Mouse (Mus musculus) layer of hippocampus, adult 2 months (tissue): ENCODE data around the gene Gtf2h1. TPM values are rescaled to one million over a fixed set of nuclear protein-coding genes. Genes with fewer than 3 reads are reported as not detected.
A peak's percentile ranks its signal among the peaks of the same experiment; 100 is the strongest.

Experiments used
- DNase-seq, 2 experiments: peaks; one replicate each; pipeline ENCODE4 v3.0.0; 2022; ENCODE audit warnings: low spot score in 2 of 2
- H3K27ac ChIP-seq: fragments of 200-600 bp; 2 replicates; pipeline ENCODE4 v1.8.1; 2022
- H3K4me3 ChIP-seq: fragments of 200-600 bp; 2 replicates; pipeline ENCODE4 v1.8.1; 2022; ENCODE audit warnings: mild to moderate bottlenecking
- CTCF ChIP-seq: fragments of 200-600 bp; conservative IDR thresholded peaks from 2 replicates; pipeline ENCODE4 v1.8.1; 2022; ENCODE audit warnings: antibody characterized with exemption, mild to moderate bottlenecking, moderate library complexity
- long read RNA-seq, 2 experiments: library from polyadenylated mRNA; stranded (forward); transcript quantifications; one replicate each; pipeline ENCODE4 v2.0.0; 2021; ENCODE audit warnings: borderline mapping rate in 2 of 2
- total RNA-seq, 2 experiments: library from RNA; stranded (reverse); gene quantifications; 2 replicates each; pipeline ENCODE4 v1.2.3; 2021

Gtf2h1 gene
- 10 to 100 TPM; 35.0 to 36.1 TPM for total RNA-seq
- long read RNA-seq, experiment 1, transcript Gtf2h1-201 (15 exons, 2,736 nt), result major isoform, 13 of 20 reads
- long read RNA-seq, experiment 1, partial matches to known transcripts, result 1 of 20 reads
- long read RNA-seq, experiment 1, other reads (novel, unspliced or antisense), result 6 of 20 reads
- long read RNA-seq, experiment 2, transcript Gtf2h1-201 (15 exons, 2,736 nt), result major isoform, 28 of 36 reads
- long read RNA-seq, experiment 2, partial matches to known transcripts, result 3 of 36 reads
- long read RNA-seq, experiment 2, other reads (novel, unspliced or antisense), result 5 of 36 reads

DNA sequence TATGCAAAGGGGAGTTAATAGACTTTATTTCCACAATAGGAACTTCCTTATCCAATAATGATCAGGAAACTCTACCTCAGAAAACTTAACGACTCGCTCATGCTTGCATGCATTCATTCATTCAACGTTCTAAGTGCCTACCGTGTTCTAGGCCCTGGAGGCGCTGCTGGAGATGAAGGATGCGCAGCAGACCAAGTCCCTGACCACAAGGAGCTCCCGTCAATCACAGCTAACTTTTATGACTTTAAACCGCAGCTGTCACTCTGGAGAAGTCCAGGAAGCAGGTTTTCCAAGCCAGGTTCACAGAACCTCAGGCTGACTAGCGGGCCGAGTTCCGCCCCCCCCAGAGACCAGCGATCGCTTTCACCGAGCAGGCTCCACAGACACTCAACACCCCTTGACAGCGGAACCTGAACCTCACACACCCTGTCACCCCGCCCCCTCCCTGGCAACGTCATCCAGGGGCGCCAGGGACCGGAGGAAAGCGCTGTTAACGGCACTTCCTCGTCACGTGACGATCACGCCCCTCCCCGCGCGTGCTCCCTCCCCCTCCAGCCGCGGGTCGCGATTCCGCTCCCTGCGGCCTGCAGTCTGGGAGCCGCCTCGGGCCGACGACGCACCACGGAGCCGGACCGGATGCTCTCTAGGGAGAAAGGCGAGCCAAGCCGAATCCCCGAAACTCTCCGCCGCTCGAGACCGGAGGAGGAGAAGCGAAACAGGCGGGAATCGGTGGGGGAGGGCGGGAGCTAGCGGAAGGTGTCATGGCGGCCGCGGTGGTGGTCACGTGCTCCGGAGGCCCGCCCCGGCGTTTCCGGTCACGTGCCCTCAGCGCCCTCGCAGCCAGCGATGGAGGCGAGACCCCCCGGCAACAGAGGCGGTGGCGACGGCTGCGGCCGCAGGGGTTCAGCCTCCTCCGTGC lies at the start of gene Gtf2h1, which contains the start of gene Hps5:
Gtf2h1 (plus strand) TSS at position 817 of the 919 bp plus-strand sequence.
Hps5 (minus strand) TSS at position 778 of the 919 bp plus-strand sequence.
- no peak; the same call in none of the 2 replicates for TF ChIP-seq CTCF
- peak within 1 kb of the TSS; percentile 98 for H3K27ac ChIP-seq
- DNase-seq, result peak; percentile 97 to 99
- peak within 1 kb of the TSS; percentile 89 for H3K4me3 ChIP-seq

DNA sequence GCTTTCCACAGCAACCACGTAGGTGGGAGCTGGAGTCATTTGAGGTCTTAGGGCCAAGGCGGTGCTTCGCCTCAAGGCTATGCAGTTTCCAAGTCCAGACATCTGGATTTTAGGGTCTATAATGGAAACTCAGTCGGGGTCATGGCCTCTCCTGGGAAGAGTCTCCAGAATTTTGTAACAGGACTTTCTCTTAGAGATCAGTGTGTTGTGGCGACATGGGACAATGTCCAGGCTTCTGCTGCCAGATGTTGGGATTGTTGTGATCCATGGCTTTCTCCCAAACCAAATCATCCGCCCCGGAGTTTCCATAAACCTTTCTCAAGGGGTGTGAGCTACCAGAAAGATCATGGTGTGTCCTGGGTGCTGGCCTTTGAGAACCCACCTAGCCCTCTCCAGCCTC lies 49.5 kb upstream of the Gtf2h1 start:
- DNase-seq, result no peak
- Histone ChIP-seq H3K4me3 (no peak overlapping the region), H3K27ac (no peak overlapping the region)
- no peak for TF ChIP-seq CTCF

DNA sequence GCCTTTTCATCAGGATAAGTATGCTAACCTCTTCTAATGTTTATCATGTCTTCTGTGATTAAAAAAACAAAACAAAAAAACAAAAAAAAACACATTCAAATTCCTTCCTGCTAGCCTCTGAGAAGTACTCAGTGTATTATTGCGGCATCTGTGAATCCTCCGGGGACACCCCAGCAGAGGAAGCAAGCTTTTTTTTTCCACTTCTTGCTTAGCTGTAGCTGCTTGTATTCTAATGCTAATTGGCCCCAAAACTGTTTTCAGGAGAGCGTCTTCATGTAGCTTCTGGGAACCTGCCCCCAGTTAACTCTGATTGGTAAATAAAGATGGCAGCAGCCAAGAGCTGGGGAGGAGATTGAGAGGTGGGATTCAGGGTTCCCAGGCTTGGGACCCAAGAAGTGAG lies 47.4 kb upstream of the Gtf2h1 start:
- H3K27ac ChIP-seq, result no peak overlapping the region
- no peak for TF ChIP-seq CTCF
- H3K4me3 ChIP-seq, result no peak overlapping the region
- DNase-seq, result no peak

DNA sequence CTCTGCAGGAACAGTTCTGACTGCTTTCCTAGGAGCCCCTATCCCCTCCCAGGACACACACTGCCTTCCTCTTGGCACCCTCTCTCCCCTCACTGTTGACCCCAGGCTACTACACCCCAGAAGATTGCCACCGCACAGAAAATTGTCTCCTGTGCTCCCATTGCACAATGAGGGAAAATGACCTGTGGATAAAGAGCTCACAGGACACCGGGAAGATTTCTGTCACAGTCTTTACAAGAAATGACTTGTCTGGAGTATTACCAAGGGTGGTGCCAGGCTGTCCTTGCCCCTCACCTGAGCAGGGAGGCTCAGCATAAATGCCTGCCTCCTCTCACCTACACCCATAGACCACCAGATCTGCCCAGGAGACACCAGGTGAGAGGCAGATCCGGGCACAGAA lies 44.4 kb upstream of the Gtf2h1 start, which contains the start of gene Saa2:
Saa2 (plus strand) TSS at position 301 of the 400 bp plus-strand sequence.
- no peak within 1 kb of the TSS for H3K4me3 ChIP-seq
- no peak within 1 kb of the TSS for H3K27ac ChIP-seq
- DNase-seq, result no peak
- TF ChIP-seq CTCF, result no peak

DNA sequence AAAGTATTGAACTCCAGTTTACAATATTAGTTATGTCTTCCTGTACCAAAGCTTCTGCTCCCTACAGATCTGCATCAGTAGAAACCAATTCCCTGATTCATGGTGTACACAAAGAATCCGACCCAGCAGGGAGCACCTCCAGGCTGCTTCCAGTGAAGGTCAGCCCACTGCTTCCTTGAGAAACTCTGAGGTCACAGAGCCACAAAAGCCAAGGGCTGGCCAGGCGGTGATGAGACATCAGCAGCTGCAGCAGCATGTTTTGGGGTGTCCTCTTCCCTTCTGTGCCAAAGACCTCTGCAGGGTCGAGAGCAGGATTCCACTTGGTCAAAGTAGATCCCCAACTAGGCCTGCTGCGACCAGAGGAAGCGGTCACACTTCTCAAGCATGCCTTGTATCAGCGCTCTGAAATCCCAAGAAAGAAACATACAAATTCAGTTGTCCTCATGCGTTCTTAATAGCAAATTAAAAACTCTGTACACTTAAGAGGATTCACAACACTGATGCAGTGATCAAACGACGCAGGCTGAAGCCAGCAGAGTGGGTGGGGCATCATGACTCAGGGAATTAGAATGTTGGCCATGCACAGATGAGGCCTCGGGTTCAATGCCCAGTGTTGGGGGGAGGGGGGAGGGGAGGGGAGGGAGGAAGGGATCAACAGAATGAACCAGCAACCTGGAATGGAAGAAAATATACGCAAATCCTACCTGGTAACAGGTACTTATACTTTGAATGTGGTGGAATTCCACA lies 34.7 kb upstream of the Gtf2h1 start:
- Histone ChIP-seq H3K27ac (no peak overlapping the region), H3K4me3 (no peak overlapping the region)
- TF ChIP-seq CTCF, result no peak
- no peak for DNase-seq

DNA sequence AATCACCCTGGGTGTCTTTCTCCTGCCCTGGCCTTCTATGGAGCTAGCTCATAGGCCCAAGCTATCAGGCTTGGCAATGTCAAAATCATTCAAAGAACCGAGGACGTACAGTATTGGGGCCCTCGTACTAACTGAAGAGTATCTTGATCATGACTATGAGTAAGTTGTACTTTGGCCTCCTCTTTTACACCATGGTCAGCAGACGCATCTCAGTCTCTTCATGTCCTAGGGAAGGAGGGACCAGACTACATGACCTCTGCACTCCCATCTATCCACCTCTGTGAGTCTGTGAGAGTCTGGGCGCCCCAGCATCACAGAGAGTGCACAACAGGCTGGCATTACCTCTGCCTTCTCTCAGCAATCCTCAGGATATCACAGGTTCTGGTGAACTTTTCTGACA lies 33.3 kb upstream of the Gtf2h1 start:
- TF ChIP-seq CTCF, result no peak
- Histone ChIP-seq H3K4me3 (no peak overlapping the region), H3K27ac (no peak overlapping the region)
- DNase-seq, result no peak

DNA sequence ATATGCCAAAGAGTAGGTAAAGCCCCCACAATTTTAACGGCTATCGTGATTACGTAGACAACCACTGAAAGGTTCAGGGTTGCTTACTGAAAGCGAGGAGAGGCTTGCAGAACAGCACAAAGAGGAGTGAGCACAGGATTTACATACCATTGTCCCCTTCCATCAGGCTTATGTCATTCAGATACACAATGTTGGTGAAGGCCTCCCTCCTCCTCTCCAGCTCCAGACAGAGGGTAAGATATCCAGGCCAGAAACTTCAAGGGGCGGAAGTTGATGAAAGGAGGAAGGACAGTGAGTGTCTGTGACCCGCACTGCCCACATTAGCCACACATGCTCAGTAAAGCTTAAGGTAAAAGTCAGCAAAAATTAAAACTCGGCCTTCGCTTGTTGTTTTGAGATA lies 31.2 kb upstream of the Gtf2h1 start:
- Histone ChIP-seq H3K4me3 (no peak overlapping the region), H3K27ac (no peak overlapping the region)
- DNase-seq, result no peak
- TF ChIP-seq CTCF, result no peak

DNA sequence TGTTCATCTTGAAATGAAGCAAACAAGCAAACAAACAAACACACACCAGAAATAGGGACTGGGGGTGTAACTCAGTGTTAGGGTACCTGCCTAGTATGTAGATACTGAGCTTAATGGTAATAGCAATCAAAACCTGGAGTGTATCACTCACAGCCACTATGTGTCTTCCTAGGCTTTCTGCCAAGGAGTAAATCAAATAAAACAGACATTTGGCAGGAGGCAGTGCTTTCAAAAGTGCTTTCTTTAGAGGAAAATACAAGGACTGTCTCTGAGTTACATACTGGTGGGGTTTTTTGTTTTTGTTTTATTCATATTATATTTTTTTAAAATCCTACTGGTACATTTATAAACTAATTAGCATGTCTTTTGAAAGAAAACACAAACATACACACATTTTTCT lies 28.5 kb upstream of the Gtf2h1 start:
- H3K4me3 ChIP-seq, result no peak overlapping the region
- no peak overlapping the region for H3K27ac ChIP-seq
- no peak for DNase-seq
- TF ChIP-seq CTCF, result no peak

DNA sequence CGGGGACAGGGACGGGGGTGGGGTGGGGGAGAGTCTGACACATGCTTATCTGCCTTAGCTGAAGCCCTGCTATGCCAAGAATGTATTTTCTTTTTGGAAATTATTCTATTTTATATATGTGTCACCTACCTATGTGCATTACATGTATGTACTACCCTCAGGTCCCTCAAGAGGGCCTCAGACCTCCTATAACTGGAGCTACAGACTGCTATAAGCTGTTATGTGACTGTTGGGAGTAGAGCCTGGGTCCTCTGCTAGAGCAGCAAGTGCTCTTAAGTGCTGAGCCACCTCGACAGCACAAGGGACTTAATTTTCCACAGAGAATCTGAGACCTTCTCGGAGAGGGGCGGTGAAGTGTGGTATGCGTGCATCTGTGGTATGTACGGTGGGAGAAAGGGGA lies 27.5 kb upstream of the Gtf2h1 start:
- Histone ChIP-seq H3K4me3 (no peak overlapping the region), H3K27ac (no peak overlapping the region)
- no peak for TF ChIP-seq CTCF
- no peak for DNase-seq

DNA sequence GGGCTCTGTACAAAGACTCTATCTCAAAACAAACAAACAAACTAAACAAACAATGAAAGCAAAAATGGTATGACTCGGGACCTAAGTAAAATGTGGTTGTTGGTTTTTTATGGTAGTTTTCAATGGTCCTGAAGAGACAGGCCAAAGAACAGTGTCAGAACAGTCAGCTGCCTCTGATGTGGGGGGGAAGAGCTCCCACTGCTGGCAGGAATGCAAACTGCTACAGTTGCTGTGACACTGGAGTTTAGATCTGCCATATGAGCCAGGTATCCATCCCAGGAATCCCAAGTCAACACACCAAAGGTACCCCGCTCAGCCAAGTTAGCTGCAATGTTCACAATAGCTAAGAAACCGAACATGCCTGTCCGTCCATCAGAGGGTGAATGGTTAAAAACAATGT lies 25.2 kb upstream of the Gtf2h1 start:
- H3K4me3 ChIP-seq, result no peak overlapping the region
- peak; percentile 16 to 65 for DNase-seq
- TF ChIP-seq CTCF, result peak; percentile 97
- no peak overlapping the region for H3K27ac ChIP-seq

DNA sequence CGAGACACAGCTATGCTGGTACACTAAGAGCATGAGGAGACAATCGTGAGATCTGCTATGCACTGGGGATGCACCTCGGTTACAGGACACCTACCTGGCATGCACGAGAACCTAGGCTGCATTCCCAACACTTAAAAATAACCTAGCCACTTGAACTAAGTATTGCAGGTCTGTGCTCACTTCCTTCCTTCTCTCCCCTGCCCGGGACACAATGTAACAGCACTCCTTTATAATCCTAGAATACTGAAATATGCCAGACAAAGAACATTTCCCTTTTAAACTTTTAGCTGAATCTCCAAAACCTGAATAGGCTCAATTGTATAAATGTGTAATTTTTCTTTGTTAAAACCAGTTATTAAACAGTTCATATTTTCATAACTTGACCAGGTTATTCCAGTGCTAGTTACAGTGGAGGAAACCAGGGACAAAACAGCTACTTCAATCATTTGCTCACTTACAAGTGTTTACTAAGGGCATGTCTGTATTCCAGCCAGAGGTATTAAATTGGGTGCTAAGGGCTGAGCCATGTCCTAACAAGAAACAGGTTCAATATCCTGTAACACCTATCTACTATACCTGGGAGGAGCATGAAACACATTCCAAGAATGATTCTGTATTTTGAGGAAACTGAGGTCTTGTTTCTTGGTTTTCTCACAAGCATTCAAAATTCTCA lies 6.6 kb upstream of the Gtf2h1 start:
- Histone ChIP-seq H3K27ac (no peak overlapping the region), H3K4me3 (no peak overlapping the region)
- no peak for TF ChIP-seq CTCF
- no peak for DNase-seq

DNA sequence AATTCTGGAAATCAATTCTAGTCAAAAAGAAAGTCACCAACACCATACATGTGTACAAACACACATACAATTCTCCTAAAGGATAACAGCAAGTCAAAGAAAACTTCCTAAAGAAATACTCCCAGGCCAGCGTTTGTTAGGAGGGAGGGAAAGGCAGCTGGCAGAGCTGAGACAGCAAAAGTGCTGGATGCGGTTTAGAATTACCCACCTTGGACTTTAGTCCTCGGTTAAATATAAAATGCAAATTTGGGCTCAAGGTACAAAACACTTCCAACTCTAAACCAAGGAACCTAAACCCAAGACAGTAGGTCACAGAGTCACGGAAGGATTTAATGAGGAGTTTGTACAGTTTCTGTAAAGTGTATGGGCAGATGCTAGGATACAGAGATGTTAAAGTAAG lies 2.0 kb upstream of the Gtf2h1 start:
- no peak overlapping the region for H3K4me3 ChIP-seq
- H3K27ac ChIP-seq, result no peak overlapping the region
- DNase-seq, result no peak
- TF ChIP-seq CTCF, result no peak
